Mouse (Mus musculus): Measurements from ENCODE around the gene Gm11032.

- TF ChIP-seq CTCF (IDR thresholded peaks at IDR 0.05; ENCODE audit: low read depth) (no peak), EP300 (optimal IDR thresholded peaks at IDR 0.05) (no peak)
Measured at GRCm38 (mm10) chr11:4593491-4593848, 26.4 kb upstream of the Gm11032 start.

Measured in stomach, postnatal 0 days (tissue).